Mouse (Mus musculus) hindbrain, embryonic 16.5 days (tissue): ENCODE data around the gene Arhgap22. TPM values are rescaled to one million over a fixed set of nuclear protein-coding genes. Genes with fewer than 3 reads are reported as not detected.

Experiments
- ATAC-seq: fragments of 200-750 bp; cut with Nextera tagmentation; 2 replicates; pipeline ENCODE4 v1.8.0; 2017; ENCODE audit warnings: moderate TSS enrichment, moderate library complexity
- H3K27ac ChIP-seq: fragments of 300-500 bp; sonication (generic); 2 replicates; pipeline ENCODE4 v1.5.1; 2014; ENCODE audit warnings: low read depth, mild to moderate bottlenecking, control low read depth, low read length, moderate library complexity
- H3K27me3 ChIP-seq: fragments of 300-500 bp; sonication (generic); replicated peaks from 2 replicates; pipeline ENCODE4 v1.6.1; 2014; ENCODE audit warnings: low read length; ENCODE audit not compliant: control insufficient read depth, insufficient read depth
- H3K36me3 ChIP-seq: fragments of 300-500 bp; sonication (generic); 2 replicates; pipeline ENCODE4 v1.6.1; 2014; ENCODE audit warnings: mild to moderate bottlenecking, low read length, moderate library complexity, mixed read lengths; ENCODE audit not compliant: control insufficient read depth, insufficient read depth
- H3K4me1 ChIP-seq: fragments of 300-500 bp; sonication (generic); 2 replicates; pipeline ENCODE4 v1.6.1; 2014; ENCODE audit warnings: low read depth, low read length; ENCODE audit not compliant: control insufficient read depth, insufficient read depth
- H3K4me2 ChIP-seq: fragments of 300-500 bp; sonication (generic); 2 replicates; pipeline ENCODE4 v1.6.1; 2014; ENCODE audit warnings: mild to moderate bottlenecking, low read length, control low read depth, moderate library complexity
- H3K4me3 ChIP-seq: fragments of 300-500 bp; sonication (generic); 2 replicates; pipeline ENCODE4 v1.5.1; 2014; ENCODE audit warnings: mild to moderate bottlenecking, low read length, control low read depth, moderate library complexity
- H3K9ac ChIP-seq: fragments of 300-500 bp; sonication (generic); 2 replicates; pipeline ENCODE4 v1.6.1; 2014; ENCODE audit warnings: low read depth, mild to moderate bottlenecking, control low read depth, low read length, moderate library complexity
- H3K9me3 ChIP-seq: fragments of 300-500 bp; sonication (generic); 2 replicates; pipeline ENCODE4 v1.6.1; 2014; ENCODE audit warnings: mild to moderate bottlenecking, low read length, moderate library complexity; ENCODE audit not compliant: control insufficient read depth
- WGBS: fragments of 180-500 bp; shearing (Covaris S2); extraction: QIAGEN DNeasy Blood & Tissue Kit; methylation state at CpG from one replicate; pipeline ENCODE4 v1.1.7; 2014; 5-methylcytosine and 5-hydroxymethylcytosine counted together
- polyA plus RNA-seq: library from polyadenylated mRNA; unstranded; fragments of >200 nt; fragmentation: Nextera tagmentation; extraction: Ambion mirVana; gene quantifications from 2 replicates; pipeline ENCODE4 v1.2.1, GENCODE M21; 2015

The Arhgap22 gene
- polyA plus RNA-seq, 1 experiment from 2014 or later = 4.4 TPM

GRCm38 (mm10) chr14:33361546-33361945, 147.7 kb downstream of the Arhgap22 start:
- no peak overlapping the region for H3K27ac ChIP-seq
- no peaks in the 10 kb centered on the region for H3K36me3 ChIP-seq
- H3K4me1 ChIP-seq = no peaks in the 10 kb centered on the region; the same call in 1 of the 2 replicates
- no peaks in the 10 kb centered on the region for H3K9me3 ChIP-seq
- no peak overlapping the region for H3K9ac ChIP-seq
- 72% methylated on average over 4 of the region's 4 CpGs for WGBS
- ATAC-seq = no peak
- H3K4me3 ChIP-seq = no peak overlapping the region
- H3K4me2 ChIP-seq = no peak overlapping the region
- H3K27me3 ChIP-seq = peaks cover 2% of the 10 kb centered on the region; the same call in 1 of the 2 replicates

GRCm38 (mm10) chr14:33362122-33362521, 148.3 kb downstream of the Arhgap22 start:
- ATAC-seq = no peak
- H3K36me3 ChIP-seq = no peaks in the 10 kb centered on the region
- no peak overlapping the region for H3K9ac ChIP-seq
- H3K27ac ChIP-seq = no peak overlapping the region
- peaks cover 2% of the 10 kb centered on the region for H3K4me1 ChIP-seq
- peaks cover 2% of the 10 kb centered on the region; the same call in 1 of the 2 replicates for H3K27me3 ChIP-seq
- 67% methylated on average over 14 of the region's 14 CpGs for WGBS
- H3K4me3 ChIP-seq = no peak overlapping the region
- H3K9me3 ChIP-seq = no peaks in the 10 kb centered on the region
- H3K4me2 ChIP-seq = no peak overlapping the region

GRCm38 (mm10) chr14:33362807-33363206, 149.0 kb downstream of the Arhgap22 start:
- WGBS = 46% methylated on average over 10 of the region's 10 CpGs
- H3K27me3 ChIP-seq = peaks cover 2% of the 10 kb centered on the region; the same call in 1 of the 2 replicates
- H3K36me3 ChIP-seq = no peaks in the 10 kb centered on the region
- H3K4me1 ChIP-seq = peaks cover 8% of the 10 kb centered on the region
- no peak overlapping the region for H3K4me2 ChIP-seq
- no peak overlapping the region for H3K4me3 ChIP-seq
- no peak overlapping the region; the same call in none of the 2 replicates for H3K9ac ChIP-seq
- no peak for ATAC-seq
- no peak overlapping the region for H3K27ac ChIP-seq
- no peaks in the 10 kb centered on the region for H3K9me3 ChIP-seq

- Histone ChIP-seq H3K27me3 (peaks cover 2% of the 10 kb centered on the region; the same call in 1 of the 2 replicates), H3K4me2 (no peak overlapping the region), H3K9ac (no peak overlapping the region), H3K4me3 (no peak overlapping the region), H3K36me3 (no peaks in the 10 kb centered on the region), H3K27ac (no peak overlapping the region), H3K9me3 (no peaks in the 10 kb centered on the region), H3K4me1 (peaks cover 8% of the 10 kb centered on the region)
- ATAC-seq = no peak
- 90% methylated on average over 5 of the region's 5 CpGs for WGBS
These were observed 149.8 kb downstream of the Arhgap22 start for GRCm38 (mm10) chr14:33363611-33364010.

- H3K4me1 ChIP-seq = peaks cover 8% of the 10 kb centered on the region
- no peak overlapping the region for H3K4me3 ChIP-seq
- H3K27me3 ChIP-seq = peaks cover 2% of the 10 kb centered on the region; the same call in 1 of the 2 replicates
- no peaks in the 10 kb centered on the region for H3K36me3 ChIP-seq
- ATAC-seq = no peak
- no peak overlapping the region for H3K27ac ChIP-seq
- WGBS = 94% methylated on average over 2 of the region's 2 CpGs
- H3K9me3 ChIP-seq = no peaks in the 10 kb centered on the region
- no peak overlapping the region for H3K9ac ChIP-seq
- H3K4me2 ChIP-seq = no peak overlapping the region
These were observed 150.2 kb downstream of the Arhgap22 start for GRCm38 (mm10) chr14:33364061-33364460.

GRCm38 (mm10) chr14:33366891-33367777, 153.3 kb downstream of the Arhgap22 start:
- H3K27me3 ChIP-seq = peaks cover 2% of the 10 kb centered on the region; the same call in 1 of the 2 replicates
- H3K9ac ChIP-seq = peak overlapping the region; percentile 27; the same call in 1 of the 2 replicates
- H3K36me3 ChIP-seq = no peaks in the 10 kb centered on the region
- ATAC-seq = 0 out of 2 replicates have a peak, but pooled peaks have one; percentile 18
- H3K27ac ChIP-seq = no peak overlapping the region; the same call in 1 of the 2 replicates
- H3K9me3 ChIP-seq = no peaks in the 10 kb centered on the region
- no peak overlapping the region for H3K4me3 ChIP-seq
- H3K4me1 ChIP-seq = peaks cover 8% of the 10 kb centered on the region
- H3K4me2 ChIP-seq = no peak overlapping the region; the same call in 1 of the 2 replicates
- WGBS = 57% methylated on average over 30 of the region's 30 CpGs

- Histone ChIP-seq H3K9ac (no peak overlapping the region), H3K27me3 (no peaks in the 10 kb centered on the region), H3K4me1 (peaks cover 8% of the 10 kb centered on the region), H3K4me3 (no peak overlapping the region), H3K9me3 (no peaks in the 10 kb centered on the region), H3K27ac (no peak overlapping the region), H3K4me2 (no peak overlapping the region), H3K36me3 (no peaks in the 10 kb centered on the region)
- no peak for ATAC-seq
- 81% methylated on average over 12 of the region's 12 CpGs for WGBS
These were observed 155.5 kb downstream of the Arhgap22 start for GRCm38 (mm10) chr14:33369375-33369774.

GRCm38 (mm10) chr14:33370056-33370455, 156.2 kb downstream of the Arhgap22 start:
- no peak overlapping the region for H3K9ac ChIP-seq
- H3K4me3 ChIP-seq = no peak overlapping the region
- ATAC-seq = peak; percentile 48
- H3K27ac ChIP-seq = no peak overlapping the region
- no peaks in the 10 kb centered on the region for H3K36me3 ChIP-seq
- H3K4me1 ChIP-seq = peaks cover 8% of the 10 kb centered on the region
- peak overlapping the region; percentile 20; the same call in 1 of the 2 replicates for H3K4me2 ChIP-seq
- H3K9me3 ChIP-seq = no peaks in the 10 kb centered on the region
- WGBS = 11% methylated on average over 7 of the region's 7 CpGs
- no peaks in the 10 kb centered on the region for H3K27me3 ChIP-seq

GRCm38 (mm10) chr14:33371248-33371647, 157.4 kb downstream of the Arhgap22 start:
- no peak overlapping the region for H3K4me3 ChIP-seq
- peaks cover 8% of the 10 kb centered on the region for H3K4me1 ChIP-seq
- H3K36me3 ChIP-seq = no peaks in the 10 kb centered on the region
- no peaks in the 10 kb centered on the region for H3K9me3 ChIP-seq
- H3K9ac ChIP-seq = no peak overlapping the region
- WGBS = 18% methylated on average over 3 of the region's 3 CpGs
- no peak overlapping the region for H3K27ac ChIP-seq
- peak; percentile 47 for ATAC-seq
- no peaks in the 10 kb centered on the region for H3K27me3 ChIP-seq
- no peak overlapping the region for H3K4me2 ChIP-seq
